Mouse (Mus musculus): ENCODE data around the gene Eif2b4. TPM values are rescaled to one million over a fixed set of nuclear protein-coding genes. Genes with fewer than 3 reads are reported as not detected.
A peak's percentile ranks its signal among the peaks of the same experiment; 100 is the strongest.

Gene Eif2b4
- total and polyA plus RNA-seq, 2 experiments from 2014 or later: 36.7 to 60.7 TPM

- Histone ChIP-seq H3K27ac (ENCODE audit: low read depth) (no peak overlapping the region), H3K4me1 (ENCODE audit: control insufficient read depth, insufficient read depth) (no peaks in the 10 kb centered on the region), H3K27me3 (ENCODE audit: control insufficient read depth, insufficient read depth, low read length) (no peaks in the 10 kb centered on the region), H3K9me3 (replicated peaks; ENCODE audit: control insufficient read depth, low read length) (no peaks in the 10 kb centered on the region), H3K4me3 (ENCODE audit: low read depth, low read length) (no peak overlapping the region), H3K9ac (replicated peaks; ENCODE audit: low read depth, low read length) (no peak overlapping the region), H3K4me2 (ENCODE audit: low read depth, low read length) (no peak overlapping the region), H3K36me3 (replicated peaks; ENCODE audit: control insufficient read depth, insufficient read depth, low read length) (no peaks in the 10 kb centered on the region)
- ATAC-seq (ENCODE audit: insufficient read depth, low read depth): no peak
- no peak for TF ChIP-seq CTCF (IDR thresholded peaks at IDR 0.05; ENCODE audit: low read depth)
- 93% methylated on average over 9 of the region's 9 CpGs for WGBS
- DNase-seq (ENCODE audit: low spot score): no peak
Measured at GRCm38 (mm10) chr5:31222696-31223095, 29.5 kb upstream of the Eif2b4 start.

DNA sequence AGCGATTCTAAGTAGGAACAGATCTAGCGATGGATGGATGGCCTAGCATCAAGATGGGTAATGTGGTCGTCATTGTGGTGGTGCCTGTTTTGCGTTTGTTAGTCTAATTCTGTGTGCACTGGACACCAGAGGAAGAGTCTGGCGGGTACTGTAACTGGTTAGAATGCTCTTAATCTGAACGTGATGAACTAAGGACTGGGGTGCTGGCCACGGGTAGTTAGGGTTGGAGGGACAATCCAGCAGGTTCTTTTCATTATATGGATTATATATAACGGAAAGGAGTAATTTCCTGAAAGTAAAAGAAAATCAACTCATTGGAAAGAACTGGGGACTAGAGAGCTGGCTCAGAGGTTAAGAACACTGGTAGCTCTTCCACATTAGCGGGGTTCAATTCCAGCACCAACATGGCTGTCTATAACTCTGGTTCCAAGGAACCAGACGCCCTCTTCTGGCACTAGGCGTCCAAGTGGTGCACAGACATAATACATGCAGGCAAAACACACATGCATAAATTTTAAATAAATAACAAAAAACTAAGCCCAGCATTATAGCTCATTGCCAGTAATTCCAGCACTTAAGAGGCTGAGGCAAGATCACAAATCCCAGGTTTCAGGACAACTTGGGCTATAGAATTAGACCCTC lies 28.2 kb upstream of the Eif2b4 start:
- no peak for DNase-seq (ENCODE audit: low spot score)
- no peaks in the 10 kb centered on the region for H3K4me1 ChIP-seq (ENCODE audit: control insufficient read depth, insufficient read depth)

GRCm38 (mm10) chr5:31220448-31221303 lies 27.4 kb upstream of the Eif2b4 start, which contains the start of gene Ppm1g:
Gene Ppm1g, minus strand, starts transcription at chr5:31220687.
- peak within 1 kb of the TSS; percentile 93 for H3K27ac ChIP-seq (ENCODE audit: low read depth)
- DNase-seq (ENCODE audit: low spot score): peak; percentile 93
- no peaks in the 10 kb centered on the region for H3K4me1 ChIP-seq (ENCODE audit: control insufficient read depth, insufficient read depth)
- H3K9ac ChIP-seq (replicated peaks; ENCODE audit: low read depth, low read length): peak within 1 kb of the TSS; percentile 81
- no peaks in the 10 kb centered on the region for H3K27me3 ChIP-seq (ENCODE audit: control insufficient read depth, insufficient read depth, low read length)
- TF ChIP-seq EP300 (IDR thresholded peaks at IDR 0.05; ENCODE audit: low read depth): peak; percentile 24; the same call in 1 of the 2 replicates
- TF ChIP-seq CTCF (IDR thresholded peaks at IDR 0.05; ENCODE audit: low read depth): no peak
- peak within 1 kb of the TSS; percentile 96 for H3K4me3 ChIP-seq (ENCODE audit: low read depth, low read length)
- no peaks in the 10 kb centered on the region for H3K9me3 ChIP-seq (replicated peaks; ENCODE audit: control insufficient read depth, low read length)
- under 1% methylated on average over 60 of the region's 70 CpGs for WGBS
- peak; percentile 96 for ATAC-seq (ENCODE audit: insufficient read depth, low read depth)
- H3K36me3 ChIP-seq (replicated peaks; ENCODE audit: control insufficient read depth, insufficient read depth, low read length): no peaks in the 10 kb centered on the region
- peak within 1 kb of the TSS; percentile 94 for H3K4me2 ChIP-seq (ENCODE audit: low read depth, low read length)

More for the DNA sequence above, 28.2 kb upstream of the Eif2b4 start:
- Histone ChIP-seq H3K9ac (replicated peaks; ENCODE audit: low read depth, low read length) (peak overlapping the region; percentile 81), H3K36me3 (replicated peaks; ENCODE audit: control insufficient read depth, insufficient read depth, low read length) (no peaks in the 10 kb centered on the region), H3K4me2 (ENCODE audit: low read depth, low read length) (peak overlapping the region; percentile 94), H3K9me3 (replicated peaks; ENCODE audit: control insufficient read depth, low read length) (no peaks in the 10 kb centered on the region), H3K4me3 (ENCODE audit: low read depth, low read length) (peak overlapping the region; percentile 96), H3K27me3 (ENCODE audit: control insufficient read depth, insufficient read depth, low read length) (no peaks in the 10 kb centered on the region), H3K27ac (ENCODE audit: low read depth) (peak overlapping the region; percentile 93)
- ATAC-seq (ENCODE audit: insufficient read depth, low read depth): no peak
- TF ChIP-seq CTCF (IDR thresholded peaks at IDR 0.05; ENCODE audit: low read depth) (peak; percentile 33), EP300 (IDR thresholded peaks at IDR 0.05; ENCODE audit: low read depth) (no peak)
- 20% methylated on average over 11 of the region's 11 CpGs for WGBS

DNA sequence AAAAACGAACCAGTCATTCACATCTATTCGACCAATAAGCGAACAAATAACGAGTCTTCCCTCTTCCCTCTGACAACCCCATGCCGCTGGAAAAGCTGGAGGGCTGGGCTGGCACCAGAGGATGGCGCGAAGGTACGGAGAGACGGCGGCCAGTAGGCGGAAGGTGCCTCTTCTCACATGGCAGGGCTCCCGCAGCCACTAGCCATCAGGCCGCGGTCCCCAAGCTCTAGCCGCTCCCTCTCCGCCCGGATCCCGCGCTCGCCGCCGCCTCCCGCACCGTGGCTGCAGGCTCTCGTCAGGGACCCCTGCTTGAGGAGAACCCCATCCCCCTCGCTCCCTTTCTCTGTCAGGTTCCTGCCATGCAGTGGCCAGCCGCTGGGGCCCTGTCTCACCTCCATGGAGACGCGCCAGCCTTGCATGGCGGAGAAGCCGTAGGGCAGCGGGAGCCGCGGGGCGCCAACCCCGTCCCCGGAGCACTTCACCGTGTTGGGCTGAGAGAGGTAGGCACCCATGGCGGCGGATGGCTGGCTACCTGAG lies 26.7 kb upstream of the Eif2b4 start:
- DNase-seq (ENCODE audit: low spot score) (peak; percentile 24), ATAC-seq (ENCODE audit: insufficient read depth, low read depth) (peak; percentile 60)
- 0% methylated on average over 40 of the region's 40 CpGs for WGBS
- Histone ChIP-seq H3K4me1 (ENCODE audit: control insufficient read depth, insufficient read depth) (no peaks in the 10 kb centered on the region), H3K36me3 (replicated peaks; ENCODE audit: control insufficient read depth, insufficient read depth, low read length) (no peaks in the 10 kb centered on the region), H3K4me2 (ENCODE audit: low read depth, low read length) (peak overlapping the region; percentile 94), H3K9ac (replicated peaks; ENCODE audit: low read depth, low read length) (peak overlapping the region; percentile 81), H3K9me3 (replicated peaks; ENCODE audit: control insufficient read depth, low read length) (no peaks in the 10 kb centered on the region), H3K4me3 (ENCODE audit: low read depth, low read length) (peak overlapping the region; percentile 96), H3K27me3 (ENCODE audit: control insufficient read depth, insufficient read depth, low read length) (no peaks in the 10 kb centered on the region), H3K27ac (ENCODE audit: low read depth) (peak overlapping the region; percentile 93)
- TF ChIP-seq EP300 (IDR thresholded peaks at IDR 0.05; ENCODE audit: low read depth): no peak
- no peak for TF ChIP-seq CTCF (IDR thresholded peaks at IDR 0.05; ENCODE audit: low read depth)

GRCm38 (mm10) chr5:31219474-31219873 lies 26.2 kb upstream of the Eif2b4 start:
- Histone ChIP-seq H3K4me2 (ENCODE audit: low read depth, low read length) (peak overlapping the region; percentile 94), H3K4me1 (ENCODE audit: control insufficient read depth, insufficient read depth) (no peaks in the 10 kb centered on the region), H3K36me3 (replicated peaks; ENCODE audit: control insufficient read depth, insufficient read depth, low read length) (no peaks in the 10 kb centered on the region), H3K9ac (replicated peaks; ENCODE audit: low read depth, low read length) (peak overlapping the region; percentile 81), H3K9me3 (replicated peaks; ENCODE audit: control insufficient read depth, low read length) (no peaks in the 10 kb centered on the region), H3K4me3 (ENCODE audit: low read depth, low read length) (peak overlapping the region; percentile 96), H3K27ac (ENCODE audit: low read depth) (peak overlapping the region; percentile 93), H3K27me3 (ENCODE audit: control insufficient read depth, insufficient read depth, low read length) (no peaks in the 10 kb centered on the region)
- DNase-seq (ENCODE audit: low spot score) (no peak), ATAC-seq (ENCODE audit: insufficient read depth, low read depth) (no peak)
- 2% methylated on average over 11 of the region's 11 CpGs for WGBS
- no peak for TF ChIP-seq CTCF (IDR thresholded peaks at IDR 0.05; ENCODE audit: low read depth)
- no peak for TF ChIP-seq EP300 (IDR thresholded peaks at IDR 0.05; ENCODE audit: low read depth)

Measured in heart, postnatal 0 days (tissue).